Mouse (Mus musculus) midbrain, embryonic 15.5 days (tissue): ENCODE results near the gene 1700042G07Rik. TPM values are rescaled to one million over a fixed set of nuclear protein-coding genes. Genes with fewer than 3 reads are reported as not detected.
"Not testable (repeated sequence)": the region's sequence is repeated elsewhere in the genome, so short reads cannot be mapped to it uniquely, and the experiment has no call there.

Experiments
- ATAC-seq: fragments of 200-750 bp; cut with Nextera tagmentation; replicated peaks from 2 replicates; pipeline ENCODE4 v1.8.0; 2017; ENCODE audit warnings: moderate TSS enrichment
- H3K27ac ChIP-seq: fragments of 300-500 bp; sonication (generic); 2 replicates; pipeline ENCODE4 v1.5.1; 2015; ENCODE audit warnings: mild to moderate bottlenecking, inconsistent platforms
- H3K27me3 ChIP-seq: fragments of 300-500 bp; sonication (generic); replicated peaks from 2 replicates; pipeline ENCODE4 v1.6.1; 2015; ENCODE audit warnings: inconsistent platforms
- H3K36me3 ChIP-seq: fragments of 300-500 bp; sonication (generic); replicated peaks from 2 replicates; pipeline ENCODE4 v1.6.1; 2015; ENCODE audit warnings: inconsistent platforms
- H3K4me1 ChIP-seq: fragments of 300-500 bp; sonication (generic); 2 replicates; pipeline ENCODE4 v1.6.1; 2015; ENCODE audit warnings: inconsistent platforms
- H3K4me2 ChIP-seq: fragments of 300-500 bp; sonication (generic); 2 replicates; pipeline ENCODE4 v1.6.1; 2015; ENCODE audit warnings: inconsistent platforms, mild to moderate bottlenecking, moderate library complexity
- H3K4me3 ChIP-seq: fragments of 300-500 bp; sonication (generic); 2 replicates; pipeline ENCODE4 v1.5.1; 2015; ENCODE audit warnings: mild to moderate bottlenecking, inconsistent platforms
- H3K9ac ChIP-seq: fragments of 300-500 bp; sonication (generic); 2 replicates; pipeline ENCODE4 v1.6.1; 2015; ENCODE audit warnings: mild to moderate bottlenecking, inconsistent platforms
- H3K9me3 ChIP-seq: fragments of 300-500 bp; sonication (generic); 2 replicates; pipeline ENCODE4 v1.6.1; 2016; ENCODE audit warnings: inconsistent platforms
- WGBS: fragments of 180-500 bp; shearing (Covaris S2); methylation state at CpG from one replicate; pipeline ENCODE4 v1.1.7; 2015; ENCODE audit warnings: mixed read lengths; 5-methylcytosine and 5-hydroxymethylcytosine counted together
- polyA plus RNA-seq: library from polyadenylated mRNA; unstranded; fragments of >200 nt; fragmentation: Nextera tagmentation; extraction: Ambion mirVana; gene quantifications from 2 replicates; pipeline ENCODE4 v1.2.1, GENCODE M21; 2015

The 1700042G07Rik gene
- polyA plus RNA-seq, 1 experiment from 2014 or later = not detected

GRCm38 (mm10) chr4:116185083-116185482 is 11.9 kb downstream of the 1700042G07Rik start:
- Histone ChIP-seq H3K27me3 (no peaks in the 10 kb centered on the region), H3K4me3 (no peak overlapping the region), H3K27ac (no peak overlapping the region), H3K4me2 (no peak overlapping the region), H3K36me3 (no peaks in the 10 kb centered on the region), H3K9ac (no peak overlapping the region), H3K4me1 (peaks cover 7% of the 10 kb centered on the region), H3K9me3 (no peaks in the 10 kb centered on the region)
- no peak for ATAC-seq
- 91% methylated on average over 4 of the region's 4 CpGs for WGBS

- H3K4me1 ChIP-seq = no peaks in the 10 kb centered on the region
- 79% methylated on average over 4 of the region's 4 CpGs for WGBS
These were observed 19.2 kb downstream of the 1700042G07Rik start for GRCm38 (mm10) chr4:116192286-116192835.

DNA sequence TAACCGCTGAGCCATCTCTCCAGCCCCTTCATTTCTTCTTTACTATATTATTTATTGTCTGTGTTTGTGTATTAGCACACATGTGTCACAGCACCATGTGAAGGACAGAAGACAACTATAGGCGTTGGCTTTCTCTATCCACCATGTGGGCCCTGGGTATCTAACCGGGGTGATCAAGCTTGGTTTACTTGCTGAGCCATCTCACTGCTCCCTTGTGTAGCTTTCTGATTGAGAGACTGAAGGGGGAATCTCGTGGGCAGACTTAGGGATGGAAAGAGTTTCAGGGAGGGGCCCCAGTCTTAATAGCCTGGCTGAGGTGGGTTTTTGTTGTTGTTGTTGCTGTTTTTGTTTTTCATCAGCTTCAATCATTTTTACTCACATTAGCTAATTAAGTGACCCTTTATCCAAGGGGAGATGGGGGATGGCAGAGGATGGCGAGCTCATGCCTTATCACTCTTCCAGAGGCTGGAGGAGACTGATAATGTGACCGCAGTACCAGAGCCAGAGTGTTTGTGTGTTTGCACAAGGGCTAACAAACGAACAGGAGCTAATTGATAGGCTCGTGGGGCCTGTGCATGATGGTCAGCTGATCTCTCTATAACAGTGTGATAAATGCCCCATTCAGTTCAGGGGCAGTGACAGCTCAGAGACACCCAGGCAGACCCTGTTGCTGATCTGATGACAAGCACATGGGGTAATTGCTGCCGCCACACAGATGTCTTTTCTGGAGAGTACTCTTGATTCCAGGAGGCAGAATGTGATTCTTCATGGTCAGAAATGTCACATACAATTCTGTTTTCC is 20.6 kb downstream of the 1700042G07Rik start:
- H3K27ac ChIP-seq = no peak overlapping the region
- no peak for ATAC-seq
- H3K4me3 ChIP-seq = no peak overlapping the region
- no peaks in the 10 kb centered on the region for H3K36me3 ChIP-seq
- no peaks in the 10 kb centered on the region for H3K9me3 ChIP-seq
- no peak overlapping the region for H3K4me2 ChIP-seq
- no peak overlapping the region for H3K9ac ChIP-seq
- 73% methylated on average over 9 of the region's 9 CpGs for WGBS
- no peaks in the 10 kb centered on the region for H3K27me3 ChIP-seq
- no peaks in the 10 kb centered on the region for H3K4me1 ChIP-seq

More at GRCm38 (mm10) chr4:116192286-116192835, 19.2 kb downstream of the 1700042G07Rik start:
- no peaks in the 10 kb centered on the region for H3K9me3 ChIP-seq
- no peak overlapping the region for H3K9ac ChIP-seq
- H3K27ac ChIP-seq = no peak overlapping the region
- no peaks in the 10 kb centered on the region for H3K27me3 ChIP-seq
- H3K36me3 ChIP-seq = no peaks in the 10 kb centered on the region
- no peak overlapping the region for H3K4me3 ChIP-seq
- no peak overlapping the region for H3K4me2 ChIP-seq
- no peak for ATAC-seq

DNA sequence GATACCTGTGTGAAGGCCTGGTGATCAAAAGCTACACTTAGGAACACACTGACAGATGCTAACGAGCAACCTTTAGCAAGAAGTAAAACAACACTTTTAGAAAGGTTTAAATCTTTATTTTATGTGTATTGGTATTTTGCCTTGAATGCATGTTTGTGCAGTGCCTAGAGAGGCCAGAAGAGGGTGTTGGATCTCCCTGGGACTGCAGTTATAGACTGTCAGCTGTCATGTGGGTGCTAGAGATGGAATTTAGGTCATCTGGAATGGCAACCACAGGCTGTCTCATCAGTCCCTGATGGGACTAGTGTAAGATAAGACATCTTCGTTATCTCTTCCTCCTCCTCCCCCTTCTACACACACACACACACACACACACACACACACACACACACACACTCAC is 25.2 kb downstream of the 1700042G07Rik start:
- Histone ChIP-seq H3K4me2 (no peak overlapping the region), H3K36me3 (no peaks in the 10 kb centered on the region), H3K4me1 (no peaks in the 10 kb centered on the region), H3K4me3 (no peak overlapping the region), H3K27ac (no peak overlapping the region), H3K9me3 (no peaks in the 10 kb centered on the region), H3K9ac (no peak overlapping the region), H3K27me3 (no peaks in the 10 kb centered on the region)
- 79% methylated on average over 2 of the region's 2 CpGs for WGBS
- ATAC-seq = no peak

DNA sequence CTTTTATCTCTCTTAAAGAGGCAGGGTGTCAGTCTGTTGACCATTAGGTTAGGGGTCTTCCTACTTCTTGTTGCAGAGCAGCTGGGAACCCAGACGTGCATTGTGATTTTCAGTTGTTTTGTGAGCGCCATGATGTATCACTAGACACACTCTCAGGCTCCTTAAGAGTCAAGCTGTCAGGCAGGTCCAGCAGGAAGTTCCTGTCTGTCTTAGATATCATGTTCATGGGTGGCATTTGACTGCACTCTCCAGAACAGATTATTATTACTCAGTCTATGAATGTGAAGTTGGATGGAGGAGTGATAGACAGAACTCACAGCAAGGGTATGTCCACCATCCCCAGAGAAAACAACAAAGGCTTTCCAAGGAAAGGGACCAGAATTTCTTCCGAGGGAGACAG is 31.2 kb downstream of the 1700042G07Rik start:
- H3K27me3 ChIP-seq = no peaks in the 10 kb centered on the region
- H3K4me1 ChIP-seq = no peaks in the 10 kb centered on the region
- H3K9me3 ChIP-seq = no peaks in the 10 kb centered on the region
- no peak overlapping the region for H3K4me3 ChIP-seq
- no peak for ATAC-seq
- WGBS = 74% methylated on average over 3 of the region's 3 CpGs
- no peak overlapping the region for H3K9ac ChIP-seq
- H3K36me3 ChIP-seq = no peaks in the 10 kb centered on the region
- H3K4me2 ChIP-seq = no peak overlapping the region
- H3K27ac ChIP-seq = no peak overlapping the region

DNA sequence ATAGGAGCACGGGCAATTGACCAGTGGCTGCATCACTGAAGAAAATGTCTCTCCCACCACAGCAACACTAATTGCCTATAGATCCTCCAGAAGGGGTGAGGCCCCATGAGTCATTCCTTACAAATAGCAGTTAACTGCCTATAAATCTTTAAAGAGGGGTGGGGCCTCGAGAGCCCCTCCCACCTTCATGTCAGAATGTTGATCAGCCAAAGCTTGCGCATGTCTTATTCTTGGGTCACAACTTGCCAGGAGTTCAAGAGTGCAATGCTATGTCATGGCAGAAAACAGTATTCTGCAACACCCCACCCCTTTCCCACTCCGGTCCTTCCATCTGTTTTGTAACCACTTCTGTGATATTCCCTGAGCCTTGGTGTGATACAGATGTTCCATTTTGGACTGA is 33.4 kb downstream of the 1700042G07Rik start:
- Histone ChIP-seq H3K4me1 (no peaks in the 10 kb centered on the region), H3K27me3 (no peaks in the 10 kb centered on the region), H3K27ac (no peak overlapping the region), H3K4me2 (no peak overlapping the region), H3K9me3 (no peaks in the 10 kb centered on the region), H3K4me3 (no peak overlapping the region), H3K9ac (no peak overlapping the region), H3K36me3 (no peaks in the 10 kb centered on the region)
- 92% methylated on average over 4 of the region's 4 CpGs for WGBS
- ATAC-seq = no peak

DNA sequence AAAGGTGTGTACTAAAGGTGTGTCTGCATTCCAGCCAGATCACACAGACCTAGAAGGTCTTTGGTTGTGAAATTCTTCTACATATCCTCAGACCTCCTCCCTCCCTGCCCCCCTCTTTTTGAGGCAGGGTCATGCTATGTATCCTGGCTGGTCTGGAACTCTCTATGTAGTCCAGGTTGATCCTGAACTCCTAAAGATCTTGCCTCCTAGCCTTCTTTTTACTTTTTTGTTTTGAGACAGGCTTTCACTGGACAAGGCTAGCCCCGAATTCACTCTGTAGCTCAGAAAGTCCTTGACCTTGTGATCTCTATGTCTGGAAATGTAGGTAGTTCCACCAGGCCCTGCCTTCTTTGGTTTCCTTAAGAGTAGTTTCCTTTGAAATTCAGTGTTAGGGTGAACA is 35.7 kb downstream of the 1700042G07Rik start:
- Histone ChIP-seq H3K4me1 (no peaks in the 10 kb centered on the region), H3K27ac (no peak overlapping the region), H3K9me3 (no peaks in the 10 kb centered on the region), H3K4me3 (no peak overlapping the region), H3K27me3 (no peaks in the 10 kb centered on the region), H3K9ac (no peak overlapping the region), H3K36me3 (no peaks in the 10 kb centered on the region), H3K4me2 (no peak overlapping the region)
- 84% methylated on average over 1 of the region's 1 CpGs for WGBS
- no peak for ATAC-seq

- Histone ChIP-seq H3K4me3 (no peak overlapping the region), H3K36me3 (no peaks in the 10 kb centered on the region), H3K27me3 (no peaks in the 10 kb centered on the region), H3K27ac (no peak overlapping the region), H3K4me1 (peaks cover 8% of the 10 kb centered on the region), H3K9ac (no peak overlapping the region), H3K9me3 (no peaks in the 10 kb centered on the region), H3K4me2 (no peak overlapping the region)
- no peak for ATAC-seq
- WGBS = 95% methylated on average over 2 of the region's 2 CpGs
These were observed 42.9 kb downstream of the 1700042G07Rik start for GRCm38 (mm10) chr4:116215895-116216605.

DNA sequence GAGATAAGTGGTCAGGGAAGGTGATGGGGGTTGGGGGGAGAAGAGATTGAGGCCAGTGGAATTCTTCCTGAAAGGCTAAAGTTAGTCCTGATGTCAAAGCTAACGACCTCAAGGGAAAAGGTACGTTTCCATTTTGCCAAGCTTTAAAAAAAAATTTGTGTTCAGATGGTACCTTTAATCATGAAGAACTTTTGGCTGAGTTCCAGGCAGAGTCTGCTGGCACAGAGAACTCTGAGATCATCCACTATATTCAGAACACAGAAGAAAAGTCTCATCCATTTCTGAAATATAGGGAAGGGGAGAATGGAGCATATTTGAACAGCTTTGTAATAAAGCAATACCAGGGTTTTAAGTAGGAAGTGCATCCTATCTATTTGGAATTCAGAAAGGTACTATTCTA is 43.9 kb downstream of the 1700042G07Rik start:
- H3K9me3 ChIP-seq = no peaks in the 10 kb centered on the region
- no peak overlapping the region for H3K9ac ChIP-seq
- H3K4me3 ChIP-seq = no peak overlapping the region
- no peak overlapping the region for H3K27ac ChIP-seq
- H3K4me2 ChIP-seq = no peak overlapping the region
- H3K27me3 ChIP-seq = no peaks in the 10 kb centered on the region
- ATAC-seq = no peak
- H3K4me1 ChIP-seq = peaks cover 8% of the 10 kb centered on the region
- WGBS = 63% methylated on average over 2 of the region's 2 CpGs
- no peaks in the 10 kb centered on the region for H3K36me3 ChIP-seq

DNA sequence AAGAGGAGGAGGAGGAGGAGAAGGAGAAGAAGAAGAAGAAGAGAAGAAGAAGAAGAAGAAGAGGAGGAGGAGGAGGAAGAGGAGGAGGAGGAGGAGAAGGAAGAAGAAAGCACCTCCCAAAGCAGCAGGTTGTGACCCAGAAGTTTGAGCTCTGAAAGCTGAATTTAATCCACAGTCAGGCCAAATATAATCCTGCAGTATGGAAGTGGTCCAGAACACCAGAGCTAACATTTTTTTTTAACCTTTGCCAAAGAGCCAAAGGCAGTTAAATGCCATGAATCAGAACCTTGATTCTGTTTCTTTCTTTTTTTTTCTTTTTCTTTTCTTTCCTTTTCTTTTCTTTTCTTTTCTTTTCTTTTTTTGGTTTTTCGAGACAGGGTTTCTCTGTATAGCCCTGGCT is 44.5 kb downstream of the 1700042G07Rik start:
- H3K27ac ChIP-seq = not testable (repeated sequence)
- 84% methylated on average over 1 of the region's 1 CpGs for WGBS

GRCm38 (mm10) chr4:116219056-116219455 is 45.9 kb downstream of the 1700042G07Rik start:
- Histone ChIP-seq H3K27me3 (no peaks in the 10 kb centered on the region), H3K9me3 (no peaks in the 10 kb centered on the region), H3K4me2 (no peak overlapping the region), H3K36me3 (no peaks in the 10 kb centered on the region), H3K9ac (no peak overlapping the region), H3K4me3 (no peak overlapping the region), H3K27ac (no peak overlapping the region), H3K4me1 (peaks cover 8% of the 10 kb centered on the region)
- WGBS = 82% methylated on average over 1 of the region's 1 CpGs
- no peak for ATAC-seq

More for the DNA sequence above, 44.5 kb downstream of the 1700042G07Rik start:
- H3K9me3 ChIP-seq, H3K36me3 ChIP-seq, H3K27me3 ChIP-seq, H3K4me3 ChIP-seq, H3K9ac ChIP-seq, H3K4me2 ChIP-seq, H3K4me1 ChIP-seq, ATAC-seq: not testable (repeated sequence)

DNA sequence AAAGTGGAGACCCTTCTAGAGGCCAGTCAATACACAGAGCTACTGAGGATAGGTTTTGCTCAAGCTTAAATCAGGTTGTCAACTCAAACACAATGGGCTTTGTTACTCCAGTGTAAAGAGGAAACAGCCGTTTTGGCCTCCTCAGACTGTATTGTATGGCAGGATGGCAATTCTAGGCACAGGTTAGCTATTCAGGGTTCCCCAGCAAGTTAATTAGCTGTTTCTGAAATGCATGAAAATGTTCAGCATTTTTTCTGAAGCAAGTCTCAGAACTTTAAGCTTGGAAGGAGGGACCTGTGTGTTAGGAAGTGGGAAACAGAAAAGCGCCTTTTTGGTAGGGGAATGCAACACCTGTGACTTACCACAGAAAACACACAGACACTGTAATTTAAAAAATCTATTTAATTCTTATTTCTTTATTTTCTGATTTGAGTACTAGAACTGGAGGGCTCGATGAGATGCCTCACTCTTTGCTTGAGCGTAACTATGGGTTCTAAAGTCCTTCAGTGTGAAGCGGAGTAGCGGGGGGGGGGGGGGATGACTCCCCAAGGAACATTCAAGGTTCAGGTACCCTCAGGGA is 47.0 kb downstream of the 1700042G07Rik start:
- Histone ChIP-seq H3K4me3 (peak overlapping the region; percentile 88), H3K36me3 (no peaks in the 10 kb centered on the region), H3K9ac (peak overlapping the region; percentile 88), H3K27me3 (no peaks in the 10 kb centered on the region), H3K4me2 (peak overlapping the region; percentile 59), H3K9me3 (no peaks in the 10 kb centered on the region), H3K4me1 (peaks cover 9% of the 10 kb centered on the region), H3K27ac (peak overlapping the region; percentile 100)
- no peak for ATAC-seq
- WGBS = 2% methylated on average over 6 of the region's 6 CpGs
